7 mouse cellular contexts compared by ENCODE assay signal in genomic region chr13:24639215-24640165, GRCm38 (mm10). TPM values are rescaled to one million over a fixed set of nuclear protein-coding genes. Genes with fewer than 3 reads are reported as not detected.
DNase-seq lines count a peak whose midpoint lies in the region; ATAC-seq and TF ChIP-seq lines count a peak whose summit lies in the region.

No protein-coding gene starts in this region.

- peak; percentile 45 for ATAC-seq in forebrain, embryonic 16.5 days
- ATAC-seq in neural tube, embryonic 11.5 days (ENCODE audit: insufficient read depth, low FRiP score, low TSS enrichment) = 0 out of 2 replicates have a peak, but pooled peaks have one; percentile 17

- 18% methylated on average over 22 of the region's 22 CpGs for WGBS in lung, adult 2 months
- 9% methylated on average over 22 of the region's 22 CpGs for whole genome bisulfite sequencing in forebrain, embryonic 16.5 days
- WGBS in neural tube, embryonic 11.5 days = 13% methylated on average over 22 of the region's 22 CpGs

- H3K27me3 ChIP-seq in forebrain, embryonic 16.5 days (replicated peaks; ENCODE audit: control insufficient read depth, insufficient read depth, low read length) = no peaks in the 10 kb centered on the region
- H3K27me3 ChIP-seq in neural tube, embryonic 11.5 days (ENCODE audit: control insufficient read depth, insufficient read depth, low read length) = peaks cover 3% of the 10 kb centered on the region; the same call in 1 of the 2 replicates

- TF ChIP-seq CTCF in lung, adult 2 months (IDR thresholded peaks at IDR 0.05; ENCODE audit: insufficient read depth, low read length) = no peak

- no peak for TF ChIP-seq POLR2A in lung, adult 2 months (IDR thresholded peaks at IDR 0.05; ENCODE audit: borderline replicate concordance, extremely low read depth, low read depth, low read length)

- H3K27ac ChIP-seq in forebrain, embryonic 16.5 days (ENCODE audit: low read length) = peak overlapping the region; percentile 86
- H3K27ac ChIP-seq in neural tube, embryonic 11.5 days (ENCODE audit: low read depth, low read length) = no peak overlapping the region

- H3K9ac ChIP-seq in forebrain, embryonic 16.5 days (replicated peaks; ENCODE audit: low read depth, low read length) = peak overlapping the region; percentile 74
- 0 out of 2 replicates have a peak overlapping the region, but pooled peaks have one; percentile 5 for H3K9ac ChIP-seq in neural tube, embryonic 11.5 days (ENCODE audit: low read length)

- peaks cover 22% of the 10 kb centered on the region for H3K4me1 ChIP-seq in lung, adult 2 months (ENCODE audit: control insufficient read depth, insufficient read depth, low read length)
- H3K4me1 ChIP-seq in forebrain, embryonic 16.5 days (replicated peaks; ENCODE audit: control insufficient read depth, insufficient read depth, low read length) = peaks cover 17% of the 10 kb centered on the region
- H3K4me1 ChIP-seq in neural tube, embryonic 11.5 days (ENCODE audit: control insufficient read depth, insufficient read depth, low read length) = 0 out of 2 replicates have a peak, but pooled peaks cover 5% of the 10 kb centered on the region

- H3K9me3 ChIP-seq in forebrain, embryonic 16.5 days (ENCODE audit: control insufficient read depth, low read length) = no peaks in the 10 kb centered on the region
- no peaks in the 10 kb centered on the region for H3K9me3 ChIP-seq in neural tube, embryonic 11.5 days (ENCODE audit: control insufficient read depth, low read length)

- peak overlapping the region; percentile 72 for H3K4me3 ChIP-seq in lung, adult 2 months (replicated peaks; ENCODE audit: extremely low read depth, low read depth, low read length)
- peak overlapping the region; percentile 69 for H3K4me3 ChIP-seq in forebrain, embryonic 16.5 days (replicated peaks; ENCODE audit: low read length)
- H3K4me3 ChIP-seq in neural tube, embryonic 11.5 days (ENCODE audit: low read depth, low read length) = peak overlapping the region; percentile 52

- DNase-seq in lung, adult 2 months = no peak
- DNase-seq in lung, postnatal 14 days = no peak
- DNase-seq in adrenal gland, postnatal 36 days = peak; percentile 31 to 57
- peak; percentile 34 to 54 for DNase-seq in kidney, postnatal 4 days
- peak; percentile 51 for DNase-seq in neural tube, embryonic 11.5 days (ENCODE audit: low spot score)
- DNase-seq in urinary bladder, postnatal 14 days (ENCODE audit: low spot score) = no peak

- H3K4me2 ChIP-seq in forebrain, embryonic 16.5 days (ENCODE audit: low read length) = peak overlapping the region; percentile 84
- H3K4me2 ChIP-seq in neural tube, embryonic 11.5 days (ENCODE audit: low read depth) = peak overlapping the region; percentile 92

- H3K36me3 ChIP-seq in forebrain, embryonic 16.5 days (ENCODE audit: control insufficient read depth, insufficient read depth) = no peaks in the 10 kb centered on the region
- no peaks in the 10 kb centered on the region for H3K36me3 ChIP-seq in neural tube, embryonic 11.5 days (ENCODE audit: control insufficient read depth, insufficient read depth, low read length)

RNA-seq across cellular contexts. Expression of gene Ripor2, which starts 57.5 kb away (rescaled TPM):
- 5.3 and 8.8 TPM in 2 replicates for polyA plus RNA-seq in lung, adult 2 months (2012; rRNA removed)
- total RNA-seq in adrenal gland, postnatal 36 days (2021) = 1 to 10 TPM; 2.6 to 4.2 TPM
- 23.4 and 33.8 TPM in 2 replicates for polyA plus RNA-seq in forebrain, embryonic 16.5 days (2015; fragmentation: Nextera tagmentation; extraction: Ambion mirVana)
- polyA plus RNA-seq in neural tube, embryonic 11.5 days (2014; fragmentation: Nextera tagmentation; extraction: Ambion mirVana) = 6.2 and 7.2 TPM in 2 replicates

Comparison
In these comparisons a context has a peak if more than half of its experiments do, and no peak if none do; other contexts are left out.
1. DNase-seq: peak in adrenal gland, postnatal 36 days (2 of 2), kidney, postnatal 4 days (2 of 2) and neural tube, embryonic 11.5 days (single experiment); none in lung, adult 2 months (single experiment), lung, postnatal 14 days (single experiment) and urinary bladder, postnatal 14 days (single experiment).
2. Peak in every context shown above with its lines, with median percentiles within 50 percentile points of each other: H3K4me3 ChIP-seq.